Mouse (Mus musculus) forebrain, postnatal 0 days (tissue): Measurements from ENCODE around the gene Tsc22d1. TPM values are rescaled to one million over a fixed set of nuclear protein-coding genes. Genes with fewer than 3 reads are reported as not detected.

Source experiments
- ATAC-seq: fragments of 200-750 bp; cut with Nextera tagmentation; 2 replicates; pipeline ENCODE4 v1.8.0; 2017; ENCODE audit warnings: mild to moderate bottlenecking, moderate library complexity
- DNase-seq: peaks from one replicate; pipeline ENCODE4 v3.0.0-alpha.2; 2015
- H3K27ac ChIP-seq: fragments of 300-500 bp; sonication (generic); 2 replicates; pipeline ENCODE4 v1.5.1; 2014; ENCODE audit warnings: low read depth, mild to moderate bottlenecking, antibody characterized with exemption, low read length, moderate library complexity, mixed read lengths
- H3K27me3 ChIP-seq: fragments of 300-500 bp; sonication (generic); 2 replicates; pipeline ENCODE4 v1.6.1; 2014; ENCODE audit warnings: mild to moderate bottlenecking, low read length, mixed read lengths; ENCODE audit not compliant: insufficient read depth
- H3K36me3 ChIP-seq: fragments of 300-500 bp; sonication (generic); 2 replicates; pipeline ENCODE4 v1.6.1; 2014; ENCODE audit warnings: mild to moderate bottlenecking, moderate library complexity; ENCODE audit not compliant: insufficient read depth
- H3K4me1 ChIP-seq: fragments of 300-500 bp; sonication (generic); 2 replicates; pipeline ENCODE4 v1.6.1; 2014; ENCODE audit warnings: antibody characterized with exemption; ENCODE audit not compliant: insufficient read depth
- H3K4me2 ChIP-seq: fragments of 300-500 bp; sonication (generic); 2 replicates; pipeline ENCODE4 v1.6.1; 2014; ENCODE audit warnings: low read depth, mild to moderate bottlenecking, moderate library complexity
- H3K4me3 ChIP-seq: fragments of 300-500 bp; sonication (generic); 2 replicates; pipeline ENCODE4 v1.5.1; 2014; ENCODE audit warnings: low read depth, low read length, mixed read lengths
- H3K9ac ChIP-seq: fragments of 300-500 bp; sonication (generic); 2 replicates; pipeline ENCODE4 v1.6.1; 2014; ENCODE audit warnings: mild to moderate bottlenecking
- H3K9me3 ChIP-seq: fragments of 300-500 bp; sonication (generic); 2 replicates; pipeline ENCODE4 v1.6.1; 2016; ENCODE audit warnings: low read length
- CTCF ChIP-seq: sonication (generic); IDR thresholded peaks from 2 replicates; pipeline ENCODE4 v1.5.1; 2016; ENCODE audit warnings: antibody characterized with exemption, control low read depth, low read depth
- WGBS: fragments of 180-500 bp; shearing (Covaris S2); extraction: QIAGEN DNeasy Blood & Tissue Kit; methylation state at CpG from one replicate; pipeline ENCODE4 v1.1.7; 2014; 5-methylcytosine and 5-hydroxymethylcytosine counted together
- polyA plus RNA-seq: library from polyadenylated mRNA; unstranded; fragments of >200 nt; fragmentation: Nextera tagmentation; extraction: Ambion mirVana; gene quantifications from 2 replicates; pipeline ENCODE4 v1.2.1, GENCODE M21; 2015
- total RNA-seq: library from RNA; depleted of rRNA; stranded (reverse); fragments of >200 nt; gene quantifications from 2 replicates; pipeline ENCODE4 v1.2.3, GENCODE M21; 2014

Tsc22d1 gene
- total and polyA plus RNA-seq, 2 experiments from 2014 or later, result 575 to 725 TPM

DNA sequence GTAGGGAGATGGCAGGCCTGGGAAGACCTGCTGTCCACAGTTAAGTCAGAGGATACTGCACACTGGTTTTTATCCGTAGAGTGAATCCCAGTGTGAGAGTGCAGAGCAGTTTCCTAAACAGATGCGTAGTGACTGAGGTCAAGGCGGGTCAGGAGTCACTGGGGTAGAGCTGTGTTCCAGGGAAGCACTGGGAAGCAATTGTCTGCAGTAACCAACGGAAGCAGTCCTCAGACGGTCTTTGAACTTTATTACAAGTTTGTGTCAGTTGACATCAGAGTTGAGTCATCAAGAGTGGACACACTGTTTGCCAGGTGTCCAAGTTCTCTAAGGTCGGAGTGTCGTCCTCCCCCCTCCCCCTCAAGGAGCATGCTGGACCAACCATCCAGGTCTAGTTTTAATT lies 6.0 kb downstream of the Tsc22d1 start:
- ATAC-seq (no peak), DNase-seq (no peak)
- 49% methylated on average over 7 of the region's 7 CpGs for WGBS
- H3K9me3 ChIP-seq, result no peaks in the 10 kb centered on the region
- H3K4me2 ChIP-seq, result peak overlapping the region; percentile 58
- H3K4me3 ChIP-seq, result peak overlapping the region; percentile 30
- no peaks in the 10 kb centered on the region for H3K27me3 ChIP-seq
- 0 out of 2 replicates have a peak overlapping the region, but pooled peaks have one; percentile 28 for H3K9ac ChIP-seq
- TF ChIP-seq CTCF, result no peak
- H3K36me3 ChIP-seq, result peaks cover 43% of the 10 kb centered on the region
- H3K27ac ChIP-seq, result no peak overlapping the region
- H3K4me1 ChIP-seq, result peaks cover 49% of the 10 kb centered on the region

DNA sequence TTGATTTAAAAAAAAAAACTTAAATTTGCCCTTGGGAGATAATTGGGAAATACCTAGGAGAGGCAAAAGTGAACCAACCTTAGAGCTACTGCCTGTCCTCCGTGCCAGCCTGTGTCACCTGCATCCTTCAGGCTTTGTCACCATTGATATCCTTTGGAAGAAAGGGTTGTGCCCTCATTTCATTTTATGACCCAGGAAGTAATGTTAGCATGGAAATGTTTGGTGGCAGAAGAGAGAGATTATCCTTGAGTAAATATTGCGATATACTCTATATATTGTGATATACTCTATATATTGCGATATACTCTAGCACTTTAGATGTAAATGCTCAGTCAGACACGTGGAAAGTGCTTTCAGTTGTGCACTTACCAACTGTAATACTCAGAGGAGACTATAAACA lies 6.4 kb downstream of the Tsc22d1 start:
- no peak for ATAC-seq
- 58% methylated on average over 4 of the region's 4 CpGs for WGBS
- H3K9me3 ChIP-seq, result no peaks in the 10 kb centered on the region
- no peak for TF ChIP-seq CTCF
- no peaks in the 10 kb centered on the region for H3K27me3 ChIP-seq
- no peak for DNase-seq
- H3K9ac ChIP-seq, result no peak overlapping the region
- H3K27ac ChIP-seq, result no peak overlapping the region
- H3K4me3 ChIP-seq, result peak overlapping the region; percentile 30
- peak overlapping the region; percentile 58 for H3K4me2 ChIP-seq
- peaks cover 49% of the 10 kb centered on the region for H3K4me1 ChIP-seq
- peaks cover 47% of the 10 kb centered on the region for H3K36me3 ChIP-seq

- no peak overlapping the region for H3K4me2 ChIP-seq
- H3K4me1 ChIP-seq, result peaks cover 24% of the 10 kb centered on the region
- no peaks in the 10 kb centered on the region for H3K27me3 ChIP-seq
- no peak overlapping the region for H3K27ac ChIP-seq
- WGBS, result 86% methylated on average over 7 of the region's 7 CpGs
- DNase-seq, result no peak
- H3K9ac ChIP-seq, result no peak overlapping the region
- no peak for TF ChIP-seq CTCF
- no peak overlapping the region for H3K4me3 ChIP-seq
- H3K9me3 ChIP-seq, result no peaks in the 10 kb centered on the region
- no peak for ATAC-seq
- peaks cover 31% of the 10 kb centered on the region for H3K36me3 ChIP-seq
Measured at GRCm38 (mm10) chr14:76425422-76425821, 10.7 kb downstream of the Tsc22d1 start.

GRCm38 (mm10) chr14:76425986-76426530 lies 11.3 kb downstream of the Tsc22d1 start:
- H3K4me3 ChIP-seq, result no peak overlapping the region
- WGBS, result 64% methylated on average over 21 of the region's 21 CpGs
- H3K27me3 ChIP-seq, result no peaks in the 10 kb centered on the region
- DNase-seq, result no peak
- H3K4me1 ChIP-seq, result peaks cover 22% of the 10 kb centered on the region
- no peak; the same call in 1 of the 2 replicates for ATAC-seq
- no peak overlapping the region for H3K9ac ChIP-seq
- TF ChIP-seq CTCF, result no peak
- H3K36me3 ChIP-seq, result peaks cover 31% of the 10 kb centered on the region
- H3K4me2 ChIP-seq, result no peak overlapping the region
- no peaks in the 10 kb centered on the region for H3K9me3 ChIP-seq
- H3K27ac ChIP-seq, result no peak overlapping the region

GRCm38 (mm10) chr14:76428855-76429254 lies 14.1 kb downstream of the Tsc22d1 start:
- ATAC-seq, result no peak
- WGBS, result 94% methylated on average over 2 of the region's 2 CpGs
- H3K9ac ChIP-seq, result no peak overlapping the region

GRCm38 (mm10) chr14:76431918-76432317 lies 17.2 kb downstream of the Tsc22d1 start:
- no peak overlapping the region for H3K9ac ChIP-seq
- ATAC-seq (peak; percentile 66), DNase-seq (no peak)
- no peak overlapping the region for H3K4me2 ChIP-seq
- H3K27ac ChIP-seq, result no peak overlapping the region
- H3K4me3 ChIP-seq, result no peak overlapping the region
- peaks cover 6% of the 10 kb centered on the region; the same call in 1 of the 2 replicates for H3K4me1 ChIP-seq
- H3K36me3 ChIP-seq, result peaks cover 8% of the 10 kb centered on the region; the same call in 1 of the 2 replicates
- TF ChIP-seq CTCF, result no peak
- WGBS, result 60% methylated on average over 4 of the region's 4 CpGs
- no peaks in the 10 kb centered on the region for H3K27me3 ChIP-seq
- no peaks in the 10 kb centered on the region for H3K9me3 ChIP-seq

More at GRCm38 (mm10) chr14:76428855-76429254, 14.1 kb downstream of the Tsc22d1 start:
- no peak for DNase-seq
- Histone ChIP-seq H3K36me3 (peaks cover 23% of the 10 kb centered on the region), H3K9me3 (no peaks in the 10 kb centered on the region), H3K4me1 (peaks cover 6% of the 10 kb centered on the region; the same call in 1 of the 2 replicates), H3K4me2 (no peak overlapping the region), H3K27ac (no peak overlapping the region), H3K4me3 (no peak overlapping the region), H3K27me3 (no peaks in the 10 kb centered on the region)
- TF ChIP-seq CTCF, result no peak

- Histone ChIP-seq H3K9me3 (no peaks in the 10 kb centered on the region), H3K4me1 (peaks cover 6% of the 10 kb centered on the region; the same call in 1 of the 2 replicates), H3K4me2 (no peak overlapping the region), H3K27me3 (no peaks in the 10 kb centered on the region), H3K4me3 (no peak overlapping the region), H3K9ac (no peak overlapping the region), H3K27ac (no peak overlapping the region), H3K36me3 (peaks cover 8% of the 10 kb centered on the region; the same call in 1 of the 2 replicates)
- ATAC-seq (peak; percentile 86), DNase-seq (peak; percentile 81)
- TF ChIP-seq CTCF, result no peak
- 40% methylated on average over 7 of the region's 7 CpGs for WGBS
Measured at GRCm38 (mm10) chr14:76432369-76432768, 17.6 kb downstream of the Tsc22d1 start.
